Mouse (Mus musculus): Measurements from ENCODE around the gene Tmed10. TPM values are rescaled to one million over a fixed set of nuclear protein-coding genes. Genes with fewer than 3 reads are reported as not detected.

Tmed10 gene
- 279 TPM in 2 replicates for polyA plus RNA-seq (2014; fragmentation: Nextera tagmentation; extraction: Ambion mirVana)

DNA sequence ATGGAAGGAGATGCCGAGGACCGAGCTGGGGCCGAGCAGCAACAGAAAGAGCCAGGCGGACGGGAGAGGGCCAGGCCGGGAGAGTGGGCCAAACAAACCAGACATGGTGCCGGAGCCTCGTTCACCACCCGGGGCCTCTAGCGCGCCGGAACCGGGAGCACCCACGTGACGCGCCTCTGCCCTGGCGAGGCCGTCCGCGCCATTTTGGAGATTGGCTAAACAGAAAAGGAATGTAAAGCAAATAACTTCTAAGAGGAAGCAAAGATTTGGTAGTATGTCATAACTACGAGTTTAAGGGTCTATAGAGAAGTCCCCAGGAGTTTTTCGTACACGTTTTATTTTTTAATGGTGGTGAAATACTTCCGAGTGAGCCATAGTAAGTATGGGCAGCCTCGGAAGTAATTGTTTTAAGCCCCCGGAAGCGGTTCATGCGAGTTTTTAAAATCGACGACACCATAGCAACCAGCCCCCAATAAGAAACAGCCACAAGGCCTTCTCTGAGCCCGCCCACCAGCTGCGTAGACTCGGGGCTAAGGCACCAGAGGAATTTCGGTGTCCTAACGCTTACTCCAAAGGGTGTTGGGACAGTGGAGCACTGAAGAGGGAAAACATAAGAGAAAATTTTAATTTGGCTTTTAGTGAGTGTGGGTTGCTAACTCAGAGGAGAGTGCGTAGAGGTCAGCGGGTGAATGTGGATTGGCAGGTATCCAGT is at the start of gene Tmed10:
Gene Tmed10 (minus strand): TSS at position 287 of the 712 bp plus-strand sequence.
- under 1% methylated on average over 37 of the region's 37 CpGs for WGBS
- peak within 1 kb of the TSS; percentile 63 for H3K4me2 ChIP-seq (replicated peaks; ENCODE audit: low read depth, low read length)
- H3K27ac ChIP-seq (ENCODE audit: low read depth, low read length): peak within 1 kb of the TSS; percentile 60; the same call in 1 of the 2 replicates
- no peaks in the 10 kb centered on the region for H3K4me1 ChIP-seq (replicated peaks; ENCODE audit: control insufficient read depth, insufficient read depth, low read length)
- H3K9ac ChIP-seq (ENCODE audit: low read depth, low read length): peak within 1 kb of the TSS; percentile 80
- H3K27me3 ChIP-seq (ENCODE audit: control insufficient read depth, insufficient read depth, low read length): no peaks in the 10 kb centered on the region
- peak; percentile 97 for ATAC-seq (ENCODE audit: low FRiP score)
- H3K9me3 ChIP-seq (ENCODE audit: control insufficient read depth, low read length): no peaks in the 10 kb centered on the region
- H3K4me3 ChIP-seq (ENCODE audit: low read depth, low read length): peak within 1 kb of the TSS; percentile 77
- DNase-seq (ENCODE audit: low spot score): peak; percentile 91
- no peaks in the 10 kb centered on the region for H3K36me3 ChIP-seq (ENCODE audit: control insufficient read depth, insufficient read depth, low read length)

DNA sequence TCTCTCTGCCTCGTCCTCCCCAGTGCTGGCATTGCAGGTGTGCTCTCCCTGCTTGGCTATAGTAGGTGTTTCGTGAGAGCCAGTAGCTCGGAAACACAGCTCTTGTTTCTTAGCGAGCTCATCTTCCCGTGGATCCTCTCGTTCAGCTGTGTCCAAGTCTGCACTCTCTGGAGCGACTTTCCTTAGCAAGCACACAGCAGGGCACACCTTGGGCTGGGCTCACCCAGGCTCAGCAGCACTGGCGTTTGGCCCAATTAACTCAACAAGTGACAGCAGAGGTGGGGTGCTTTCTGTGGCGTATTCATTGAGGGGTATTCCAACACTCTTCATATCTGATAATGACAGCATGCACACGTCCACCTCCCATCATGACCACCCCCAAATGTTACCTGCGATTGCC is 48.6 kb upstream of the Tmed10 start:
- Histone ChIP-seq H3K9ac (ENCODE audit: low read depth, low read length) (no peak overlapping the region), H3K27me3 (ENCODE audit: control insufficient read depth, insufficient read depth, low read length) (no peaks in the 10 kb centered on the region), H3K36me3 (ENCODE audit: control insufficient read depth, insufficient read depth, low read length) (no peaks in the 10 kb centered on the region), H3K4me3 (ENCODE audit: low read depth, low read length) (no peak overlapping the region), H3K4me2 (replicated peaks; ENCODE audit: low read depth, low read length) (no peak overlapping the region), H3K9me3 (ENCODE audit: control insufficient read depth, low read length) (no peaks in the 10 kb centered on the region), H3K4me1 (replicated peaks; ENCODE audit: control insufficient read depth, insufficient read depth, low read length) (no peaks in the 10 kb centered on the region), H3K27ac (ENCODE audit: low read depth, low read length) (no peak overlapping the region)
- no peak for ATAC-seq (ENCODE audit: low FRiP score)
- WGBS: 88% methylated on average over 11 of the region's 11 CpGs
- no peak for DNase-seq (ENCODE audit: low spot score)

DNA sequence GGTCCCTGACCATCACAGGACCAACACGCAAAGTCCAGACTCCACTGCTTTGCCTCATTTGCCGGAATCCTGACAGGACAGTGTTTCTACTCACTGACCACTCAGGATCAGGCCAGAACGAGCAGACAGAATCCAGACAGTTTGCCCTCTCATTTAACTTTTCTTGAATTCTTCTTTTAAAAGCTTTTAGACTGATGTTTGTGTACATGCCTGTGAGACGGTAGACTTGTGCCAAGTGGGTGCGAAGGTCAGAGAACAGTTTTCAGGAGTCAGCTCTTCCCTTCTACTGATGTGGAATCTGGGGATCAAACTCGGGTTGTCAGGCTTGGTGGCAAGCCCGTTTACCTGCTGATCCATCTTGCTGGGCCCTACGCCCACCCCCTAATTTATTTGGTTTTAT is 47.9 kb upstream of the Tmed10 start:
- H3K4me3 ChIP-seq (ENCODE audit: low read depth, low read length): no peak overlapping the region
- no peaks in the 10 kb centered on the region for H3K9me3 ChIP-seq (ENCODE audit: control insufficient read depth, low read length)
- no peaks in the 10 kb centered on the region for H3K27me3 ChIP-seq (ENCODE audit: control insufficient read depth, insufficient read depth, low read length)
- ATAC-seq (ENCODE audit: low FRiP score) (no peak), DNase-seq (ENCODE audit: low spot score) (no peak)
- H3K27ac ChIP-seq (ENCODE audit: low read depth, low read length): no peak overlapping the region
- H3K4me1 ChIP-seq (replicated peaks; ENCODE audit: control insufficient read depth, insufficient read depth, low read length): no peaks in the 10 kb centered on the region
- 82% methylated on average over 8 of the region's 8 CpGs for WGBS
- no peak overlapping the region for H3K9ac ChIP-seq (ENCODE audit: low read depth, low read length)
- no peaks in the 10 kb centered on the region for H3K36me3 ChIP-seq (ENCODE audit: control insufficient read depth, insufficient read depth, low read length)
- no peak overlapping the region for H3K4me2 ChIP-seq (replicated peaks; ENCODE audit: low read depth, low read length)

DNA sequence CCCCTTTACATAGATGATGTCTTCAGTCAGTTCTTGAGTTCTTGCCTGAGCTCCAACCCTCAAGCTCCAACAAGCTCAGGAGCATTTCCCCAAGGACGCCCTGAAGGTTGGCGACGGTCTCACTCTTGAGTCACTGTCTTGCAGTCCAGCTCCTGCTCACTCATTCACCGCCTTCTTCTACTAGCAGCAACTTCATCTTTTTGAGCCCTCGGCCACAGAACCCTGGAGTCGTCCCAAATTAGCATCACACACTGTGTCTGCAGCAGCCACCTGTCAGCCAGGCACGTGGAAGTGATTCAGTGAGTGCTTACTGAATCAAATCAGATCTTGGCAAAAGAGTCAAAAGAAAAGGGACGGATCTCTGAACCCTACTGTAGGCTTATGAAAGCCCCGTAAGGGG is 46.3 kb upstream of the Tmed10 start:
- no peak for ATAC-seq (ENCODE audit: low FRiP score)
- no peaks in the 10 kb centered on the region for H3K36me3 ChIP-seq (ENCODE audit: control insufficient read depth, insufficient read depth, low read length)
- no peak for DNase-seq (ENCODE audit: low spot score)
- no peaks in the 10 kb centered on the region for H3K27me3 ChIP-seq (ENCODE audit: control insufficient read depth, insufficient read depth, low read length)
- H3K4me1 ChIP-seq (replicated peaks; ENCODE audit: control insufficient read depth, insufficient read depth, low read length): no peaks in the 10 kb centered on the region
- no peak overlapping the region for H3K27ac ChIP-seq (ENCODE audit: low read depth, low read length)
- H3K9ac ChIP-seq (ENCODE audit: low read depth, low read length): no peak overlapping the region
- no peak overlapping the region for H3K4me3 ChIP-seq (ENCODE audit: low read depth, low read length)
- H3K9me3 ChIP-seq (ENCODE audit: control insufficient read depth, low read length): no peaks in the 10 kb centered on the region
- 79% methylated on average over 9 of the region's 9 CpGs for WGBS
- no peak overlapping the region for H3K4me2 ChIP-seq (replicated peaks; ENCODE audit: low read depth, low read length)

DNA sequence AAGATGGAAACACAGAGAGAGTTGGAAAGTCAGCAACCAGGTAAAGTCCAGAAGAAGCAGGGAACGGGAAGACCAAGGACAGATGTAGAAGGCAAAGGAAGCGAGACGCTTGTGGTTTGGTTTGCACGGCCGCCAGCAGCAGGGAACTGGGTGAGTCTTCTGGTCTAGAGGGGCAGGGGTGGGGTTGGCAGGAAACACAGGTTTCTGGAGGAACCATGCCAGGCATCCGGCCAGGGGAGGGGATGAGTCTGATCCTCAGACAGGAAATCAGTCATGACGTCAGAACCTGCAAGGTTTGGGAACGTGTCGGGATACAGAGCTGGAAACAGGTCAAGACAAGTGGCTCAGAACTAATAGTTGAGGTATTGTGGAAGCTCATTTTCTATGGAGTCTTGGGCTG is 43.2 kb upstream of the Tmed10 start:
- Histone ChIP-seq H3K4me3 (ENCODE audit: low read depth, low read length) (no peak overlapping the region), H3K9me3 (ENCODE audit: control insufficient read depth, low read length) (no peaks in the 10 kb centered on the region), H3K36me3 (ENCODE audit: control insufficient read depth, insufficient read depth, low read length) (no peaks in the 10 kb centered on the region), H3K9ac (ENCODE audit: low read depth, low read length) (no peak overlapping the region), H3K27ac (ENCODE audit: low read depth, low read length) (no peak overlapping the region), H3K27me3 (ENCODE audit: control insufficient read depth, insufficient read depth, low read length) (no peaks in the 10 kb centered on the region), H3K4me2 (replicated peaks; ENCODE audit: low read depth, low read length) (no peak overlapping the region), H3K4me1 (replicated peaks; ENCODE audit: control insufficient read depth, insufficient read depth, low read length) (no peaks in the 10 kb centered on the region)
- 91% methylated on average over 9 of the region's 9 CpGs for WGBS
- no peak for ATAC-seq (ENCODE audit: low FRiP score)
- no peak for DNase-seq (ENCODE audit: low spot score)

DNA sequence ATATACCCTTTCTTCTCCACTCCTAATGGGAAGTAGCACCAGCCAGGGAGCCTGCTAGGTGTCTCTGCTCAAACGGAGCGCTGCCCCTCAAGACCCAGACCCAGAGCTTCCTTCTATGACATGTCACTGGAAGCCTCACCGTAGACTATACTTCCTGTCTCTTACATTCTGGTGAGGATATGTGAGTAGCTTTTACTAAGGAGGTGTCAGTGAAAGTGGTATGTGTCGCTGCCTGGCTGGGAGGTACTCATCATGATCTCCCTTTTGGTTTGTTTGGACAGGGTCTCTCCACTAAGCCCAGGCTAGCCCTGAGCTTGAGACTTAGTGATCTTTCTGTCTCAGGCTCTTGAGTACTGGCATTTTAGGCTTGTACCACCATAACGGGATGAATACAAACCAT is 41.7 kb upstream of the Tmed10 start:
- no peak overlapping the region for H3K4me3 ChIP-seq (ENCODE audit: low read depth, low read length)
- ATAC-seq (ENCODE audit: low FRiP score) (no peak), DNase-seq (ENCODE audit: low spot score) (no peak)
- H3K9ac ChIP-seq (ENCODE audit: low read depth, low read length): no peak overlapping the region
- H3K27ac ChIP-seq (ENCODE audit: low read depth, low read length): no peak overlapping the region
- no peaks in the 10 kb centered on the region for H3K36me3 ChIP-seq (ENCODE audit: control insufficient read depth, insufficient read depth, low read length)
- H3K4me2 ChIP-seq (replicated peaks; ENCODE audit: low read depth, low read length): no peak overlapping the region
- WGBS: 88% methylated on average over 5 of the region's 5 CpGs
- no peaks in the 10 kb centered on the region for H3K27me3 ChIP-seq (ENCODE audit: control insufficient read depth, insufficient read depth, low read length)
- H3K4me1 ChIP-seq (replicated peaks; ENCODE audit: control insufficient read depth, insufficient read depth, low read length): no peaks in the 10 kb centered on the region
- H3K9me3 ChIP-seq (ENCODE audit: control insufficient read depth, low read length): no peaks in the 10 kb centered on the region; the same call in 1 of the 2 replicates

DNA sequence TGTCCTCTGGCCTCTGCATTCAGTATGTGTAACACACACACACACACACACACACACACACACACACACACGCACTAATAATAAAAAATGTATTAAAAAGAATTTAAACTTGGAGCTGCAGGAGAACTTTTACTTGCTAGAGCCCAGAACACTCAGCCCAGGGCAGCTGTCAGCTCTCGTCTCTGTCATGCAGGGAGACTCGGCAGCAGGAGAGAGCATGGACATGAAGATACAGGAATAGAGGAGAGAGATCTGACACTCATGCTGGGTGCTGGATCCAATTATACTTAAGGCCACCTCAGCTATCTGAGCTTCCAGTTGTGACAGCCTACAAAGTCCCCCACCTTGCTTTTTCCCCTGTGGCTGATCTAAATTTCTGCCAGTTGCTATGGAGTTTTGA is 41.2 kb upstream of the Tmed10 start:
- Histone ChIP-seq H3K4me1 (replicated peaks; ENCODE audit: control insufficient read depth, insufficient read depth, low read length) (no peaks in the 10 kb centered on the region), H3K4me2 (replicated peaks; ENCODE audit: low read depth, low read length) (no peak overlapping the region), H3K27me3 (ENCODE audit: control insufficient read depth, insufficient read depth, low read length) (no peaks in the 10 kb centered on the region), H3K36me3 (ENCODE audit: control insufficient read depth, insufficient read depth, low read length) (no peaks in the 10 kb centered on the region), H3K9me3 (ENCODE audit: control insufficient read depth, low read length) (no peaks in the 10 kb centered on the region; the same call in 1 of the 2 replicates), H3K9ac (ENCODE audit: low read depth, low read length) (no peak overlapping the region), H3K27ac (ENCODE audit: low read depth, low read length) (no peak overlapping the region), H3K4me3 (ENCODE audit: low read depth, low read length) (no peak overlapping the region)
- DNase-seq (ENCODE audit: low spot score) (no peak), ATAC-seq (ENCODE audit: low FRiP score) (no peak)
- 83% methylated on average over 3 of the region's 3 CpGs for WGBS

DNA sequence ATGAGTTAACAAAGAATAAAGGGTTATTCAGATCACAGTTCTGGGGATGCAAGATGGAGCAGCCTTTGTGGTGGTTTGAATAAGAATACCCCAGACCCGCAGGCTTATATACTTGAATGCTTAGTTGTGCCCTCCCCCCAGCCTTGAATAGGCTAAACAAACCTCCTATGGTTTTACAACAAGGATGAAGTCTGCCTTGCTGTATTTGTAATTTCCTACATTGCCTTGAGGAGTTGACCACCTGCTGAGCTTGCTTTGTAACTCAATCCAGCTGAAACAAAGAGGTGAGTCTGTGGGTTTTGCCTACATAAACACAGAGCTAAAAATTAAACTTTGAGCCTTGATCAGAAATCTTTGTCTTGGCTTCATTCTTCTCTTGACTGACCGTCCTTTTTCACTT is 36.5 kb upstream of the Tmed10 start:
- Histone ChIP-seq H3K27me3 (ENCODE audit: control insufficient read depth, insufficient read depth, low read length) (no peaks in the 10 kb centered on the region), H3K4me2 (replicated peaks; ENCODE audit: low read depth, low read length) (no peak overlapping the region), H3K36me3 (ENCODE audit: control insufficient read depth, insufficient read depth, low read length) (no peaks in the 10 kb centered on the region), H3K9ac (ENCODE audit: low read depth, low read length) (no peak overlapping the region), H3K9me3 (ENCODE audit: control insufficient read depth, low read length) (no peaks in the 10 kb centered on the region; the same call in 1 of the 2 replicates), H3K4me3 (ENCODE audit: low read depth, low read length) (no peak overlapping the region), H3K4me1 (replicated peaks; ENCODE audit: control insufficient read depth, insufficient read depth, low read length) (no peaks in the 10 kb centered on the region), H3K27ac (ENCODE audit: low read depth, low read length) (no peak overlapping the region)
- 58% methylated on average over 2 of the region's 2 CpGs for WGBS
- ATAC-seq (ENCODE audit: low FRiP score) (no peak), DNase-seq (ENCODE audit: low spot score) (no peak)

DNA sequence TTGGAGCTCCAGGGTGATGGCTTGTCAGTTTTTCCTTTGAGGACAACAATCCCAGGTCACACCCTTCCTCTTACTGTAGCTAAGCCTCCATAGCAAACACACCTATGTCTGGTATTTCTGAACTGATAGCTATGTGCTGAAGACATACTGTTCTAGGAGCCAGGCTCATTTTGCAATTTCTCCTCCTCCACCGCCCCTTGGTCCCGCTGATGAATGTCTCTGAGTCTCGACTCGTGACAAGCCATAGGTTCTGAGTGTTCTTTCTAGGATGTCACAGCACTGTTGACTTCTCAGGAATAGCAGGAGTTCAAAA is 23.3 kb upstream of the Tmed10 start:
- no peaks in the 10 kb centered on the region for H3K4me1 ChIP-seq (replicated peaks; ENCODE audit: control insufficient read depth, insufficient read depth, low read length)
- H3K4me3 ChIP-seq (ENCODE audit: low read depth, low read length): no peak overlapping the region
- no peak overlapping the region for H3K4me2 ChIP-seq (replicated peaks; ENCODE audit: low read depth, low read length)
- H3K27me3 ChIP-seq (ENCODE audit: control insufficient read depth, insufficient read depth, low read length): no peaks in the 10 kb centered on the region
- H3K27ac ChIP-seq (ENCODE audit: low read depth, low read length): no peak overlapping the region
- DNase-seq (ENCODE audit: low spot score) (no peak), ATAC-seq (ENCODE audit: low FRiP score) (no peak)
- H3K36me3 ChIP-seq (ENCODE audit: control insufficient read depth, insufficient read depth, low read length): no peaks in the 10 kb centered on the region
- 87% methylated on average over 4 of the region's 4 CpGs for WGBS
- no peak overlapping the region for H3K9ac ChIP-seq (ENCODE audit: low read depth, low read length)
- H3K9me3 ChIP-seq (ENCODE audit: control insufficient read depth, low read length): no peaks in the 10 kb centered on the region
